Mouse (Mus musculus): ENCODE data around the gene Plbd2.

DNA sequence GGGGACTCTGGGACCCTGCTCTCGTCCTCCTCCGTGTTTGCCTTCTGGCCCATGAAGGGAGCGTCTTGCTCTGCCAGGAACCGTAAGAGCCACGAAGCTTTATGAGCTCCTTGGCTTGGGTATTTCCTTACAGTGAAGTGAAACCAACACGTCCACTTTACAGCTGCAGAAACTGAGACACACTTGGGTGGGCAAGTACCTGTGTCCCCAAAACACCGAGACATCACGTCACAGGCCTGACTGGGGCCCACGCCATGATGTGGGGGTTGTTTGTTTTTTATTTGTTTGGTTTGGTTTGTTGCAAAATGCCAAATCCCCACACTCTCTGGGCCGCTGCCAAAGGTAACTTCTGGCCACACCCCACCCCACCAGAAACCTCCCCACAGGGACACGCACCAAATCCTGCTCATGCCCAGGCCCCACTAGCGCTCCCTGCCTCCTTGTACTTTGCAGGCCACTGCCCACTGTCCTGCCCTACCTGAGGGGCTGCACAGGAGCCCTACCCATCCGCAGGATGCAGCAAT lies 7.7 kb downstream of the Plbd2 start:
- TF ChIP-seq CTCF (IDR thresholded peaks at IDR 0.05; ENCODE audit: borderline replicate concordance, extremely low read depth, insufficient read depth, insufficient read length) (no peak), POLR2A (IDR thresholded peaks at IDR 0.05; ENCODE audit: borderline replicate concordance, extremely low read depth, insufficient read depth, insufficient read length, poor library complexity, severe bottlenecking) (no peak)
